Mouse (Mus musculus): Measurements from ENCODE around the gene Sipa1l3.

DNA sequence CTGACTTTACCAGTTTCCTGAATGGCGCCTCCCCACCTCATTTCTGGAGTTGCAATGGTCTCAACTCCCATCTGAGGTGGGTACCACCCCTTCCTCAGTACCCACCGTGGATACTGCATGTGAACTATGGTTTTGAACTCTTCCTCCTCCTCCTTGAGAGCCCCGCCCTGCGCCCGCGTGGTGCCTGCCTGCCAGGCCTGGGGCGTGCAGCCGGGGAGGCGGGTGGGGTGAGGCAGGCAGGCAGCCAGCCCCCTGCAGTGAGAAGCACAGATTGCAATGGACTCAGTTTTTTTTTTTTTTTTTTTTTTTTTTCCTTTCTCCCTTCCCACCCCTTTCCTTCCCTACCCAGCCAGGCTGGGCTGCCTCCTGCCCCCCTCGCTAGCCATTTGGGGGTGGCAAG, 201.5 kb downstream of the Sipa1l3 start:
- TF ChIP-seq POLR2A (IDR thresholded peaks at IDR 0.05; ENCODE audit: insufficient read depth, low read length) (no peak), CTCF (IDR thresholded peaks at IDR 0.05; ENCODE audit: low read depth, low read length) (no peak), EP300 (IDR thresholded peaks at IDR 0.05; ENCODE audit: insufficient read depth, low read depth, low read length) (no peak)
